Mouse (Mus musculus) kidney, adult 2 months (tissue): Measurements from ENCODE around the gene Phc1. TPM values are rescaled to one million over a fixed set of nuclear protein-coding genes. Genes with fewer than 3 reads are reported as not detected.
A peak's percentile ranks its signal among the peaks of the same experiment; 100 is the strongest.

Experiments used
- DNase-seq: peaks from one replicate; pipeline ENCODE4 v3.0.0; 2021
- H3K27ac ChIP-seq: fragments of 200-500 bp; 2 replicates; pipeline ENCODE4 v1.5.1; 2012; ENCODE audit warnings: low read depth, low read length, control low read depth, inconsistent platforms; ENCODE audit not compliant: insufficient read depth
- H3K27me3 ChIP-seq: fragments of 200-500 bp; replicated peaks from 2 replicates; pipeline ENCODE4 v1.6.1; 2012; ENCODE audit warnings: mild to moderate bottlenecking, moderate library complexity, low read length, inconsistent platforms; ENCODE audit not compliant: control insufficient read depth, insufficient read depth
- H3K36me3 ChIP-seq: fragments of 200-500 bp; 2 replicates; pipeline ENCODE4 v1.6.1; 2012; ENCODE audit warnings: mild to moderate bottlenecking, moderate library complexity, low read length, inconsistent platforms; ENCODE audit not compliant: control insufficient read depth, insufficient read depth
- H3K4me1 ChIP-seq: fragments of 200-500 bp; 2 replicates; pipeline ENCODE4 v1.6.1; 2011; ENCODE audit warnings: low read length; ENCODE audit not compliant: control insufficient read depth, insufficient read depth
- H3K4me3 ChIP-seq: fragments of 200-500 bp; 2 replicates; pipeline ENCODE4 v1.5.1; 2011; ENCODE audit warnings: mild to moderate bottlenecking, low read depth, low read length, control low read depth; ENCODE audit not compliant: insufficient read depth
- CTCF ChIP-seq: fragments of 200-500 bp; conservative IDR thresholded peaks from 2 replicates; pipeline ENCODE4 v1.5.1; 2011; ENCODE audit warnings: low read depth, mild to moderate bottlenecking, control low read depth, low read length, moderate library complexity, mixed read lengths; ENCODE audit not compliant: insufficient read depth, insufficient read length
- POLR2A ChIP-seq: fragments of 200-500 bp; IDR thresholded peaks from one replicate; pipeline ENCODE4 v1.6.1; 2011; ENCODE audit warnings: low read depth, low read length, control low read depth
- WGBS: fragments of 180-500 bp; shearing (Covaris S2); methylation state at CpG from one replicate; pipeline ENCODE4 v1.1.7; 2018; 5-methylcytosine and 5-hydroxymethylcytosine counted together
- polyA plus RNA-seq: library from polyadenylated mRNA; depleted of rRNA; stranded (reverse); fragments of >200 nt; gene quantifications from 2 replicates; pipeline ENCODE4 v1.2.3, GENCODE M21; 2012

Gene Phc1
- polyA plus RNA-seq, 1 experiment = 27.4 TPM

GRCm38 (mm10) chr6:122309446-122309960 lies 30.9 kb downstream of the Phc1 start:
- peak overlapping the region; percentile 65 for H3K27ac ChIP-seq
- H3K4me1 ChIP-seq = peaks cover 13% of the 10 kb centered on the region; the same call in 1 of the 2 replicates
- under 1% methylated on average over 11 of the region's 11 CpGs for WGBS
- no peaks in the 10 kb centered on the region for H3K27me3 ChIP-seq
- peak overlapping the region; percentile 86 for H3K4me3 ChIP-seq
- DNase-seq = no peak
- peaks cover 6% of the 10 kb centered on the region for H3K36me3 ChIP-seq
- TF ChIP-seq POLR2A (no peak), CTCF (no peak)

- Histone ChIP-seq H3K36me3 (peaks cover 2% of the 10 kb centered on the region), H3K27ac (peak within 1 kb of the TSS; percentile 65), H3K27me3 (no peaks in the 10 kb centered on the region), H3K4me3 (peak within 1 kb of the TSS; percentile 86), H3K4me1 (peaks cover 13% of the 10 kb centered on the region; the same call in 1 of the 2 replicates)
- peak; percentile 99 for DNase-seq
- TF ChIP-seq CTCF (peak; percentile 91), POLR2A (no peak)
- WGBS = under 1% methylated on average over 49 of the region's 49 CpGs
Observed at GRCm38 (mm10) chr6:122308505-122309393, 31.6 kb downstream of the Phc1 start, which contains the start of gene M6pr. M6pr (plus strand) TSS chr6:122308720.

- H3K27me3 ChIP-seq = no peaks in the 10 kb centered on the region
- H3K4me3 ChIP-seq = no peak overlapping the region
- DNase-seq = no peak
- H3K4me1 ChIP-seq = peaks cover 13% of the 10 kb centered on the region; the same call in 1 of the 2 replicates
- TF ChIP-seq POLR2A (no peak), CTCF (no peak)
- H3K27ac ChIP-seq = no peak overlapping the region
- WGBS = 62% methylated on average over 6 of the region's 6 CpGs
- no peaks in the 10 kb centered on the region; the same call in 1 of the 2 replicates for H3K36me3 ChIP-seq
Observed at GRCm38 (mm10) chr6:122308136-122308504, 32.2 kb downstream of the Phc1 start.

GRCm38 (mm10) chr6:122306707-122307106 lies 33.7 kb downstream of the Phc1 start:
- WGBS = 86% methylated on average over 4 of the region's 4 CpGs
- H3K4me3 ChIP-seq = no peak overlapping the region
- DNase-seq = no peak
- no peaks in the 10 kb centered on the region for H3K36me3 ChIP-seq
- TF ChIP-seq POLR2A (no peak), CTCF (no peak)
- H3K27me3 ChIP-seq = no peaks in the 10 kb centered on the region
- H3K27ac ChIP-seq = no peak overlapping the region
- peaks cover 13% of the 10 kb centered on the region; the same call in 1 of the 2 replicates for H3K4me1 ChIP-seq

- 79% methylated on average over 12 of the region's 12 CpGs for WGBS
- no peak for TF ChIP-seq CTCF
- TF ChIP-seq POLR2A = no peak
- Histone ChIP-seq H3K4me1 (peaks cover 6% of the 10 kb centered on the region; the same call in 1 of the 2 replicates), H3K27ac (no peak overlapping the region), H3K36me3 (no peaks in the 10 kb centered on the region), H3K4me3 (no peak overlapping the region), H3K27me3 (no peaks in the 10 kb centered on the region)
- no peak for DNase-seq
Observed at GRCm38 (mm10) chr6:122304790-122305555, 35.4 kb downstream of the Phc1 start.

GRCm38 (mm10) chr6:122304355-122304754 lies 36.0 kb downstream of the Phc1 start:
- no peak overlapping the region for H3K4me3 ChIP-seq
- H3K4me1 ChIP-seq = peaks cover under 1% of the 10 kb centered on the region; the same call in 1 of the 2 replicates
- H3K27me3 ChIP-seq = no peaks in the 10 kb centered on the region
- 27% methylated on average over 6 of the region's 6 CpGs for WGBS
- H3K27ac ChIP-seq = no peak overlapping the region
- no peaks in the 10 kb centered on the region for H3K36me3 ChIP-seq
- TF ChIP-seq POLR2A = no peak
- peak; percentile 77 for TF ChIP-seq CTCF
- DNase-seq = peak; percentile 75

GRCm38 (mm10) chr6:122303526-122303925 lies 36.8 kb downstream of the Phc1 start:
- H3K27me3 ChIP-seq = no peaks in the 10 kb centered on the region
- TF ChIP-seq POLR2A (no peak), CTCF (no peak)
- H3K27ac ChIP-seq = no peak overlapping the region
- DNase-seq = no peak
- 63% methylated on average over 9 of the region's 9 CpGs for WGBS
- no peaks in the 10 kb centered on the region for H3K4me1 ChIP-seq
- no peaks in the 10 kb centered on the region for H3K36me3 ChIP-seq
- no peak overlapping the region for H3K4me3 ChIP-seq
